ENCODE assay signal across 9 mouse cellular contexts in the genomic region with DNA sequence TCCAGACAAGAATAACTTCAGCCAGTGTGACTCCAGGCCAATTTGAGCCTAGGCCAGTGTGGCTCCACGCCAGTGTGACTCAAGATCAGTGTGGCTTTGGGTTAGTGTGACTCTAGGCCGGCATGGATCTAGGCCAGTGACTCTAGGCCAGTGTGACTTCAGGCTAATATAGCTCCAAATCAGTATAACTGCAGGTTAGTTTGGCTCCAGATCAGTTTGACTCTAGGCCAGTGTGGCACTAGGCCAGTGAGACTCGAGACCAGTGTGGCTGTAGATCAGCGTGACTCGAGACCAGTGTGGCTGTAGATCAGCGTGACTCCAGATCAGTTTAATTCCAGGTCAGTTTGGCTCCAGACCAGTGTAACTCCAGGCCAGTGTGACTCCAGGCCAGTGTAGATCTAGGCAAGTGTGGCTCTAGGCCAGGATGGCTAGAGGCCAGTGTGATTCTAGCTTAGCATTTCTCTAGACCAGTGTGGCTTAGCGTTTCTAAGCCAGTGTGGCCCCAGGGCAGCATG. TPM values are rescaled to one million over a fixed set of nuclear protein-coding genes. Genes with fewer than 3 reads are reported as not detected.
A peak's percentile ranks its signal among the peaks of the same experiment; 100 is the strongest.
DNase-seq lines count a peak whose midpoint lies in the region; ATAC-seq and TF ChIP-seq lines count a peak whose summit lies in the region.
"Had no signal": no experiment of that assay in that cellular context is flagged by ENCODE, and none has a peak within 500 bp of the region (broad histone marks: within the 10 kb centered on the region; RNA-seq: fewer than 3 reads in every experiment).

No protein-coding gene starts in this region.

- no peaks in the 10 kb centered on the region; the same call in 1 of the 2 replicates for H3K36me3 ChIP-seq in kidney, adult 2 months (ENCODE audit: control insufficient read depth, insufficient read depth, low read length)
- peaks cover 98% of the 10 kb centered on the region for H3K36me3 ChIP-seq in kidney, embryonic 15.5 days
- peaks cover 24% of the 10 kb centered on the region for H3K36me3 ChIP-seq in heart, embryonic 11.5 days (ENCODE audit: control insufficient read depth, insufficient read depth, low read length)
- H3K36me3 ChIP-seq in midbrain, postnatal 0 days (ENCODE audit: insufficient read depth, low read length): peaks cover 61% of the 10 kb centered on the region

- H3K4me3 ChIP-seq in kidney, adult 2 months (ENCODE audit: insufficient read depth, low read depth, low read length): no peak overlapping the region
- H3K4me3 ChIP-seq in kidney, embryonic 15.5 days (replicated peaks): no peak overlapping the region
- H3K4me3 ChIP-seq in heart, embryonic 11.5 days (ENCODE audit: low read depth, low read length): no peak overlapping the region
- H3K4me3 ChIP-seq in midbrain, postnatal 0 days (ENCODE audit: low read depth, low read length): no peak overlapping the region
- H3K4me3 ChIP-seq: neural tube, embryonic 13.5 days had no signal

- TF ChIP-seq POLR2A in kidney, adult 2 months (IDR thresholded peaks at IDR 0.05; ENCODE audit: low read depth, low read length): no peak

- no peaks in the 10 kb centered on the region for H3K4me1 ChIP-seq in kidney, adult 2 months (ENCODE audit: control insufficient read depth, insufficient read depth, low read length)
- no peaks in the 10 kb centered on the region for H3K4me1 ChIP-seq in kidney, embryonic 15.5 days
- H3K4me1 ChIP-seq in heart, embryonic 11.5 days (ENCODE audit: control insufficient read depth, insufficient read depth, low read length): no peaks in the 10 kb centered on the region
- no peaks in the 10 kb centered on the region for H3K4me1 ChIP-seq in midbrain, postnatal 0 days (ENCODE audit: insufficient read depth, low read length)
- H3K4me1 ChIP-seq: neural tube, embryonic 13.5 days had no signal

- no peak overlapping the region for H3K9ac ChIP-seq in kidney, embryonic 15.5 days
- H3K9ac ChIP-seq in heart, embryonic 11.5 days (ENCODE audit: low read depth, low read length): no peak overlapping the region
- no peak overlapping the region for H3K9ac ChIP-seq in midbrain, postnatal 0 days (replicated peaks; ENCODE audit: low read length, poor library complexity, severe bottlenecking)
- H3K9ac ChIP-seq: neural tube, embryonic 13.5 days had no signal

- H3K27ac ChIP-seq in kidney, adult 2 months (ENCODE audit: insufficient read depth, low read depth, low read length): no peak overlapping the region
- H3K27ac ChIP-seq in kidney, embryonic 15.5 days: no peak overlapping the region
- H3K27ac ChIP-seq in heart, embryonic 11.5 days (ENCODE audit: low read depth, low read length): no peak overlapping the region
- no peak overlapping the region for H3K27ac ChIP-seq in midbrain, postnatal 0 days (ENCODE audit: low read depth, low read length)
- H3K27ac ChIP-seq: neural tube, embryonic 13.5 days had no signal

- 35% methylated on average over 7 of the region's 7 CpGs for WGBS in kidney, adult 2 months
- WGBS in kidney, embryonic 15.5 days: 87% methylated on average over 7 of the region's 7 CpGs
- WGBS in heart, embryonic 11.5 days (ENCODE audit: insufficient replicate concordance): 94% methylated on average over 7 of the region's 7 CpGs
- 81% methylated on average over 7 of the region's 7 CpGs for WGBS in midbrain, postnatal 0 days

- TF ChIP-seq CTCF in kidney, adult 2 months (conservative IDR thresholded peaks at IDR 0.05; ENCODE audit: insufficient read depth, insufficient read length, low read depth, low read length): no peak
- no peak for TF ChIP-seq CTCF in midbrain, postnatal 0 days (IDR thresholded peaks at IDR 0.05)

- H3K27me3 ChIP-seq in kidney, adult 2 months (replicated peaks; ENCODE audit: control insufficient read depth, insufficient read depth, low read length): no peaks in the 10 kb centered on the region
- H3K27me3 ChIP-seq in kidney, embryonic 15.5 days: no peaks in the 10 kb centered on the region
- H3K27me3 ChIP-seq in heart, embryonic 11.5 days (ENCODE audit: control insufficient read depth, insufficient read depth, low read length): no peaks in the 10 kb centered on the region
- H3K27me3 ChIP-seq in midbrain, postnatal 0 days (ENCODE audit: insufficient read depth, low read length): no peaks in the 10 kb centered on the region
- H3K27me3 ChIP-seq: neural tube, embryonic 13.5 days had no signal

- ATAC-seq in kidney, embryonic 15.5 days (replicated peaks; ENCODE audit: low FRiP score): no peak
- ATAC-seq in heart, embryonic 11.5 days (replicated peaks; ENCODE audit: insufficient number of reproducible peaks, low FRiP score, low TSS enrichment): 0 out of 2 replicates have a peak, but pooled peaks have one; percentile 15
- ATAC-seq in CD4-positive, CD25-positive, alpha-beta regulatory T cell, adult 4 months: no peak
- no peak for ATAC-seq in midbrain, postnatal 0 days (ENCODE audit: low FRiP score)
- no peak for ATAC-seq in activated CD4-positive, CD25-positive, alpha-beta regulatory T cell, adult 4 months

- peak; percentile 81 for DNase-seq in kidney, adult 2 months
- peak; percentile 81 for DNase-seq in cerebellum, adult 11-12 months
- DNase-seq in lung, postnatal 25 days (ENCODE audit: low spot score): peak; percentile 24
- no peak for DNase-seq in midbrain, postnatal 0 days (ENCODE audit: low spot score)

- no peak overlapping the region for H3K4me2 ChIP-seq in kidney, embryonic 15.5 days
- no peak overlapping the region for H3K4me2 ChIP-seq in heart, embryonic 11.5 days
- H3K4me2 ChIP-seq in midbrain, postnatal 0 days (ENCODE audit: low read depth, low read length, poor library complexity, severe bottlenecking): no peak overlapping the region
- H3K4me2 ChIP-seq: neural tube, embryonic 13.5 days had no signal

- H3K9me3 ChIP-seq in kidney, embryonic 15.5 days (replicated peaks): no peaks in the 10 kb centered on the region
- H3K9me3 ChIP-seq in heart, embryonic 11.5 days (replicated peaks; ENCODE audit: control insufficient read depth, low read length): no peaks in the 10 kb centered on the region
- H3K9me3 ChIP-seq in midbrain, postnatal 0 days (ENCODE audit: low read length): no peaks in the 10 kb centered on the region
- H3K9me3 ChIP-seq: neural tube, embryonic 13.5 days had no signal

RNA-seq across cellular contexts. Expression of a gene that starts 47.1 kb away (rescaled TPM):
- polyA plus RNA-seq in kidney, adult 2 months (2012; rRNA removed): 15.4 and 17.1 TPM in 2 replicates
- polyA plus RNA-seq in kidney, embryonic 15.5 days (2015; fragmentation: Nextera tagmentation; extraction: Ambion mirVana): 18.2 and 19.9 TPM in 2 replicates
- 19.4 and 22.3 TPM in 2 replicates for polyA plus RNA-seq in heart, embryonic 11.5 days (2014; fragmentation: Nextera tagmentation; extraction: Ambion mirVana)
- polyA plus RNA-seq in CD4-positive, CD25-positive, alpha-beta regulatory T cell, adult 4 months (2017; shearing (Covaris generic)): 10 to 100 TPM; 18.1 to 25.7 TPM
- 77.4 and 88.7 TPM in 2 replicates for total RNA-seq in midbrain, postnatal 0 days (2014; rRNA removed)
- polyA plus RNA-seq in midbrain, postnatal 0 days (2015; fragmentation: Nextera tagmentation; extraction: Ambion mirVana): 23.5 and 25.4 TPM in 2 replicates
- 10 to 100 TPM; 15.6 to 16.7 TPM for polyA plus RNA-seq in activated CD4-positive, CD25-positive, alpha-beta regulatory T cell, adult 4 months (2017; shearing (Covaris generic))
